In the genomic region with DNA sequence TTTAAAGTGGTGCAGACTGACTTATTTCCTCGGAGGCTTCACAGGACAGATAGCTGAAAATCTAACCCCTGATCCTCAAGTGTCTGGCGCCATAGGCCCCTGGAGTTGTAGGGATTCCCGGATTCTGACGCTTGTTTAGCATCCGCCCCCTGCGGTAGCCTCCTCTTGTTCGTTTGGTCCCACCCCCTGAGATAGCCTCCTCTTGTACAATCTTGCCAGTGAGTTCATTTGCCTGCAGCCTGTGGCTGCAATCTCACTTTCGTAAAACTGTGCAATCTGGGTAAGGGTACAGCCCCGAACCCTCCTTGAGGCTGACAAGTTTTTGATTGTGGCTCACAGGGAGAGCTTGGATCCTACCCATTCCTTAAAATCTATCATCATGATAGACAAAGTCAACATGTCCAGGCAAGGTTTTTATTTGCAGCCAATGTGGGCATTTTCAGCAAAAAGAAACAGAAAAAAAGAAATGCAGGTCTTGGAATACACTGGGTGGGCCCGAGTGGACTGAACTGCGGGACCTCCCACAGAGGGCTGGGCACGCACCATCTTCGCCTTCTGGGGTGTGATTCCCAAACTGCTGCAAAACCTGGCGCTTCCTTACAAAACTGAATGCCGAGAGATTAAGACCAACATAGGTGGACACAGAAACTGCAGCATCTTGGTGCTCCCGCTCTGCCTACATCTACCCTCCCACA, we compare ENCODE assay signal across 8 mouse cellular contexts. TPM values are rescaled to one million over a fixed set of nuclear protein-coding genes. Genes with fewer than 3 reads are reported as not detected.
DNase-seq lines count a peak whose midpoint lies in the region; ATAC-seq lines count a peak whose summit lies in the region.

No protein-coding gene starts in this region.

- DNase-seq in cerebellum, adult 9-11 months, result peak; percentile 53
- no peak for DNase-seq in cerebellum, postnatal 36 days
- DNase-seq in layer of hippocampus, adult 9-10 months (ENCODE audit: low spot score), result no peak
- no peak for DNase-seq in spleen, postnatal 14 days (ENCODE audit: low spot score in 2 of 2)

- ATAC-seq in megakaryocyte, adult 5-6 weeks (ENCODE audit: poor library complexity, severe bottlenecking), result no peak
- ATAC-seq in limb, embryonic 15.5 days (ENCODE audit: insufficient number of reproducible peaks, low FRiP score, low TSS enrichment, low read depth), result no peak
- ATAC-seq in stomach, embryonic 16.5 days (ENCODE audit: insufficient read depth, low FRiP score), result no peak

- peaks cover 58% of the 10 kb centered on the region for H3K4me1 ChIP-seq in megakaryocyte, embryonic 14.5 days
- H3K4me1 ChIP-seq in limb, embryonic 15.5 days, result peaks cover 40% of the 10 kb centered on the region
- peaks cover 29% of the 10 kb centered on the region for H3K4me1 ChIP-seq in stomach, embryonic 16.5 days (ENCODE audit: control insufficient read depth, insufficient read depth, low read length)

- no peak overlapping the region for H3K9ac ChIP-seq in limb, embryonic 15.5 days
- peak overlapping the region; percentile 63; the same call in 1 of the 2 replicates for H3K9ac ChIP-seq in stomach, embryonic 16.5 days (ENCODE audit: low read length)

- peaks cover 5% of the 10 kb centered on the region for H3K27me3 ChIP-seq in megakaryocyte, embryonic 14.5 days (replicated peaks)
- H3K27me3 ChIP-seq in limb, embryonic 15.5 days, result no peaks in the 10 kb centered on the region
- no peaks in the 10 kb centered on the region for H3K27me3 ChIP-seq in stomach, embryonic 16.5 days (ENCODE audit: control insufficient read depth, insufficient read depth, low read length)

- H3K27ac ChIP-seq in limb, embryonic 15.5 days, result no peak overlapping the region
- H3K27ac ChIP-seq in stomach, embryonic 16.5 days (ENCODE audit: low read length), result peak overlapping the region; percentile 99

- 0 out of 2 replicates have a peak, but pooled peaks cover 4% of the 10 kb centered on the region for H3K9me3 ChIP-seq in megakaryocyte, embryonic 14.5 days
- H3K9me3 ChIP-seq in limb, embryonic 15.5 days, result no peaks in the 10 kb centered on the region
- H3K9me3 ChIP-seq in stomach, embryonic 16.5 days (replicated peaks; ENCODE audit: control insufficient read depth, low read length), result no peaks in the 10 kb centered on the region

- WGBS in limb, embryonic 15.5 days, result 59% methylated on average over 16 of the region's 16 CpGs
- WGBS in stomach, embryonic 16.5 days, result 41% methylated on average over 16 of the region's 16 CpGs

- peak overlapping the region; percentile 93 for H3K4me3 ChIP-seq in megakaryocyte, embryonic 14.5 days (replicated peaks)
- no peak overlapping the region for H3K4me3 ChIP-seq in limb, embryonic 15.5 days
- peak overlapping the region; percentile 58; the same call in 1 of the 2 replicates for H3K4me3 ChIP-seq in stomach, embryonic 16.5 days (replicated peaks; ENCODE audit: low read length)

- no peaks in the 10 kb centered on the region for H3K36me3 ChIP-seq in megakaryocyte, embryonic 14.5 days (replicated peaks; ENCODE audit: low read length)
- H3K36me3 ChIP-seq in limb, embryonic 15.5 days, result no peaks in the 10 kb centered on the region
- H3K36me3 ChIP-seq in stomach, embryonic 16.5 days (ENCODE audit: control insufficient read depth, insufficient read depth, low read length), result no peaks in the 10 kb centered on the region

- H3K4me2 ChIP-seq in limb, embryonic 15.5 days, result 0 out of 2 replicates have a peak overlapping the region, but pooled peaks have one; percentile 80
- peak overlapping the region; percentile 93 for H3K4me2 ChIP-seq in stomach, embryonic 16.5 days (ENCODE audit: low read depth, low read length)

RNA-seq across cellular contexts. Expression of a gene that starts 33.5 kb away (rescaled TPM):
- polyA plus RNA-seq in megakaryocyte, embryonic 14.5 days (2012; ENCODE audit: insufficient read depth, low replicate concordance), result 2,399 and 2,630 TPM in 2 replicates
- 4,212 and 4,544 TPM in 2 replicates for total RNA-seq in megakaryocyte, adult 5-6 weeks (2015)
- 2,305 and 2,430 TPM in 2 replicates for total RNA-seq in megakaryocyte, adult 5-6 weeks (2017)
- 2,203 and 2,296 TPM in 2 replicates for polyA plus RNA-seq in limb, embryonic 15.5 days (2015; fragmentation: Nextera tagmentation; extraction: Ambion mirVana)
- 2,700 and 3,060 TPM in 2 replicates for polyA plus RNA-seq in stomach, embryonic 16.5 days (2015; fragmentation: Nextera tagmentation; extraction: Ambion mirVana)

RNA-seq across cellular contexts. Expression of a gene that starts 46.5 kb away (rescaled TPM):
- polyA plus RNA-seq in megakaryocyte, embryonic 14.5 days (2012; ENCODE audit: insufficient read depth, low replicate concordance), result 1.7 and 3.0 TPM in 2 replicates
- not detected in 2 replicates for total RNA-seq in megakaryocyte, adult 5-6 weeks (2015)
- not detected in 2 replicates for total RNA-seq in megakaryocyte, adult 5-6 weeks (2017)
- 0.31 and 0.79 TPM in 2 replicates for polyA plus RNA-seq in limb, embryonic 15.5 days (2015; fragmentation: Nextera tagmentation; extraction: Ambion mirVana)
- 0.44 and 0.80 TPM in 2 replicates for polyA plus RNA-seq in stomach, embryonic 16.5 days (2015; fragmentation: Nextera tagmentation; extraction: Ambion mirVana)
